Comparison of ENCODE assay signal across 22 mouse cellular contexts in genomic region chr17:26743294-26743693, GRCm38 (mm10).
"Had no signal": no experiment of that assay in that cellular context is flagged by ENCODE, and none has a peak within 500 bp of the region (broad histone marks: within the 10 kb centered on the region; RNA-seq: fewer than 3 reads in every experiment).

No protein-coding gene starts in this region.

- H3K27ac ChIP-seq: liver, embryonic 14.5 days; lung, embryonic 15.5 days; macrophage; midbrain, embryonic 13.5 days; midbrain, embryonic 15.5 days; neural tube, embryonic 13.5 days; neural tube, embryonic 15.5 days; stomach, embryonic 15.5 days; stomach, postnatal 0 days had no signal

- ATAC-seq: midbrain, embryonic 13.5 days; midbrain, embryonic 15.5 days had no signal

- H3K4me1 ChIP-seq: lung, embryonic 15.5 days; megakaryocyte, embryonic 14.5 days; midbrain, embryonic 13.5 days; midbrain, embryonic 15.5 days; neural tube, embryonic 13.5 days; neural tube, embryonic 15.5 days; stomach, embryonic 15.5 days had no signal

- H3K4me2 ChIP-seq: lung, embryonic 15.5 days; midbrain, embryonic 11.5 days; midbrain, embryonic 13.5 days; midbrain, embryonic 15.5 days; neural tube, embryonic 13.5 days; neural tube, embryonic 15.5 days; stomach, embryonic 15.5 days had no signal

- H3K4me3 ChIP-seq: lung, embryonic 15.5 days; megakaryocyte, embryonic 14.5 days; midbrain, embryonic 13.5 days; midbrain, embryonic 15.5 days; myocyte; neural tube, embryonic 13.5 days; neural tube, embryonic 15.5 days; stomach, embryonic 15.5 days had no signal

- H3K9me3 ChIP-seq: lung, embryonic 15.5 days; megakaryocyte, embryonic 14.5 days; midbrain, embryonic 13.5 days; midbrain, embryonic 15.5 days; neural tube, embryonic 13.5 days; neural tube, embryonic 15.5 days; stomach, embryonic 15.5 days had no signal

- H3K9ac ChIP-seq: liver, embryonic 14.5 days; lung, embryonic 15.5 days; midbrain, embryonic 13.5 days; midbrain, embryonic 15.5 days; neural tube, embryonic 13.5 days; neural tube, embryonic 15.5 days; stomach, embryonic 15.5 days had no signal

- H3K27me3 ChIP-seq: lung, embryonic 15.5 days; megakaryocyte, embryonic 14.5 days; midbrain, embryonic 13.5 days; midbrain, embryonic 15.5 days; neural tube, embryonic 13.5 days; neural tube, embryonic 15.5 days; stomach, embryonic 15.5 days had no signal

- DNase-seq: lung, adult 2 months; lung, postnatal 10 days; retina, postnatal 1 day; right cerebral cortex, adult 18-20 months; right cerebral cortex, postnatal 25 days; right cerebral cortex, postnatal 4 days; spleen, adult 18-20 months; thymus, adult 2 months; thymus, postnatal 25 days; thymus, postnatal 4 days had no signal

- H3K36me3 ChIP-seq: lung, embryonic 15.5 days; stomach, embryonic 15.5 days had no signal
